Mouse (Mus musculus): ENCODE data around the gene Plxnc1.
A peak's percentile ranks its signal among the peaks of the same experiment; 100 is the strongest.

Plxnc1 gene

GRCm38 (mm10) chr10:94947915-94948675 is 3.5 kb upstream of the Plxnc1 start:
- no peak for DNase-seq (ENCODE audit: low read depth in 1 of 2, low spot score in 2 of 2)

- DNase-seq (ENCODE audit: low read depth in 1 of 2, low spot score in 2 of 2): no peak
Measured at GRCm38 (mm10) chr10:94947386-94947785, 2.8 kb upstream of the Plxnc1 start.

- no peak for DNase-seq (ENCODE audit: low read depth in 1 of 2, low spot score in 2 of 2)
Measured at GRCm38 (mm10) chr10:94945206-94945711, 624 bp upstream of the Plxnc1 start.

- peak in 1 of 2 experiments; percentile 27 for DNase-seq (ENCODE audit: low read depth in 1 of 2, low spot score in 2 of 2)
Measured at GRCm38 (mm10) chr10:94943846-94944690, 567 bp downstream of the Plxnc1 start.

GRCm38 (mm10) chr10:94943401-94943845 is 1.2 kb downstream of the Plxnc1 start:
- DNase-seq (ENCODE audit: low read depth in 1 of 2, low spot score in 2 of 2): peak in 1 of 2 experiments; percentile 44

- DNase-seq (ENCODE audit: low read depth in 1 of 2, low spot score in 2 of 2): peak in 1 of 2 experiments; percentile 40
Measured at GRCm38 (mm10) chr10:94942449-94943041, 2.1 kb downstream of the Plxnc1 start.

- DNase-seq (ENCODE audit: low read depth in 1 of 2, low spot score in 2 of 2): no peak
Measured at GRCm38 (mm10) chr10:94941551-94941950, 3.1 kb downstream of the Plxnc1 start.

GRCm38 (mm10) chr10:94940786-94941185 is 3.8 kb downstream of the Plxnc1 start:
- DNase-seq (ENCODE audit: low read depth in 1 of 2, low spot score in 2 of 2): no peak

GRCm38 (mm10) chr10:94940061-94940460 is 4.6 kb downstream of the Plxnc1 start:
- no peak for DNase-seq (ENCODE audit: low read depth in 1 of 2, low spot score in 2 of 2)

GRCm38 (mm10) chr10:94938899-94939298 is 5.7 kb downstream of the Plxnc1 start:
- no peak for DNase-seq (ENCODE audit: low read depth in 1 of 2, low spot score in 2 of 2)

GRCm38 (mm10) chr10:94938320-94938719 is 6.3 kb downstream of the Plxnc1 start:
- no peak for DNase-seq (ENCODE audit: low read depth in 1 of 2, low spot score in 2 of 2)

- DNase-seq (ENCODE audit: low read depth in 1 of 2, low spot score in 2 of 2): no peak
Measured at GRCm38 (mm10) chr10:94935270-94935669, 9.4 kb downstream of the Plxnc1 start.

- DNase-seq (ENCODE audit: low read depth in 1 of 2, low spot score in 2 of 2): no peak
Measured at GRCm38 (mm10) chr10:94934151-94934614, 10.5 kb downstream of the Plxnc1 start.

- no peak for DNase-seq (ENCODE audit: low read depth in 1 of 2, low spot score in 2 of 2)
Measured at GRCm38 (mm10) chr10:94931961-94932832, 12.4 kb downstream of the Plxnc1 start.

GRCm38 (mm10) chr10:94928164-94928563 is 16.5 kb downstream of the Plxnc1 start:
- no peak for DNase-seq (ENCODE audit: low read depth in 1 of 2, low spot score in 2 of 2)

- no peak for DNase-seq (ENCODE audit: low read depth in 1 of 2, low spot score in 2 of 2)
Measured at GRCm38 (mm10) chr10:94926297-94926696, 18.3 kb downstream of the Plxnc1 start.

GRCm38 (mm10) chr10:94924878-94925277 is 19.8 kb downstream of the Plxnc1 start:
- DNase-seq (ENCODE audit: low read depth in 1 of 2, low spot score in 2 of 2): no peak

GRCm38 (mm10) chr10:94924450-94924849 is 20.2 kb downstream of the Plxnc1 start:
- DNase-seq (ENCODE audit: low read depth in 1 of 2, low spot score in 2 of 2): no peak

GRCm38 (mm10) chr10:94923337-94923762 is 21.3 kb downstream of the Plxnc1 start:
- peak; percentile 56 to 62 for DNase-seq (ENCODE audit: low read depth in 1 of 2, low spot score in 2 of 2)

GRCm38 (mm10) chr10:94922848-94923247 is 21.8 kb downstream of the Plxnc1 start:
- no peak for DNase-seq (ENCODE audit: low read depth in 1 of 2, low spot score in 2 of 2)
